Mouse (Mus musculus) lung, postnatal 4 days (tissue): ENCODE results near the gene Smg1.
"Not testable (repeated sequence)": the region's sequence is repeated elsewhere in the genome, so short reads cannot be mapped to it uniquely, and the experiment has no call there.

ENCODE experiments used
- DNase-seq, 2 experiments: peaks; one replicate each; pipeline ENCODE4 v3.0.0; 2021

The Smg1 gene

DNA sequence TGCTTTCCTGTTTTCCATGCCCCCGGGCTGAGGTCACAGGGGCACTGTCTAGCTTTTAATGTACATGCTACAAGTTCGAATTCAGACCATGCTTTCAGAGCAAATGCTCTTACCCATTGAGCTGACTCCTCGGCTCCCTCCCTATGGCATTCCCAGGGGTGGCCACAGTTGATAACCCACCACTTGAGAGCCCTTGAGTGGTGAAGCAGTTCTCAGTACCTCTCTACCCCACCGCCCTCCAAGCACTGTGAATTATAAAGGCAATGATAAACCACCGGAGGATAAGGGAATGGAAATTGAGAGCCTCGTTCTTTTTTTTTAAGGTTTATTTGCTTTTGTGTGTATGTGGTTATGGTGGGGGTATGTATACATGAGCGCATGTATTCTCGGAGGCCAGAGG is 4.6 kb upstream of the Smg1 start:
- peak; percentile 17 to 44 for DNase-seq

DNA sequence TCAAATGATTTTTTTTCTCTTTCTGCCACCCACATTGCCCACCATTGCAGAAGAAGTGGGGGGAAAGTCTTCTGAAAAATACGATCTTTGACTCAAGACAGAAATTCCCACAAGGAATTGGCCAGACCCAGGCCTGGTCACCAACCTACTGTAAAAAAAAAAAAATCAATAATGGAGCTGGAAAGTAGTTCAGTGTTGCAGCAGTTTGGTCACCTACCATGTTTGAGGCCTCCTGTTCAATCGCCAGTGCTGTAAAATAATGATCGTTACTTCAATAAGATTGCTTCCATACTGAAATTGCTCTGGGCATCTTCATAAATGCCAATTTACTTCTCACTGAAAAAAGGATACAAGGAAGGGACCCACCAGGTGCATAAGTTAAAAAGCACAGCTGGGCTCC is 1.8 kb upstream of the Smg1 start:
- DNase-seq, result no peak

GRCm38 (mm10) chr7:118242911-118243412 is 508 bp downstream of the Smg1 start:
- no peak for DNase-seq

- no peak for DNase-seq
Observed at GRCm38 (mm10) chr7:118242309-118242708, 1.2 kb downstream of the Smg1 start.

DNA sequence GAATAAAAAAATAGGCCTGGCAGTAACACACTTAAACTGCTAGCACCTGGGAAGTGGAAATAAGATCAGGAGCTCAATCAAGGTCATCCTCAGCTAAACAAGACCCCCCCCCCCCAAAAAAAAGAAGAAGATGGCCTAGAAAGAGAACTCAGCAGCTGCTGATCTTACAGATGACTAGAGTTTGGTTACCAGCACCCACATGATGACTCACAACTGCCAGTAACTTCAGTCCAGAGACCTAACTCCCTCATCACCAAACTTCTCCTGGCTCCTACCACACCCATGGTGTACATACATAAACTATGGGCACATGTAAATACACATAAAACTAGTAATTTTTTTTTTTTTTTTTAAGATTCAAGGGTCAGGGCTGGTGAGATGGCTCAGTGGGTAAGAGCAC is 3.1 kb downstream of the Smg1 start:
- DNase-seq, result no peak

DNA sequence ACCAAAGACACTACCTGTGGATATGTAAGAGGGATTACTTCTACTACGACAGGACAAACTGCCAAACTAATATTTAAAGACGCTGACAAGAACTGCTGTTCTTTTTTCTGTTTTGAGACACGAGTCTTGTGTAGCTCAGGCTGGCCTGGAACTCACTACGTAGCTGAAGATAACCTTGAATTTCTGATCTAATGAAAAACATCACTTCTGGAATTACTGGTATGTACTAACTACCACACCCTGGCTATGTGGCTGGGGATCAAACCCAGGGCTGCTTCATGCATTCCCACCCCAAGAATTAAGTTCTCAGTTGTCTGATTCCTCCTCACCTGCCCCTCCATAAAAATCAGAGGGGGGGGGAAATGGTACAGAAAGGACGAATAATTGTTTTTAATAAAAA is 3.5 kb downstream of the Smg1 start:
- DNase-seq, result no peak

- DNase-seq, result no peak
Observed at GRCm38 (mm10) chr7:118236949-118237348, 6.5 kb downstream of the Smg1 start.

GRCm38 (mm10) chr7:118234236-118234635 is 9.2 kb downstream of the Smg1 start:
- no peak for DNase-seq

- DNase-seq, result no peak
Observed at GRCm38 (mm10) chr7:118232613-118233012, 10.9 kb downstream of the Smg1 start.

- no peak for DNase-seq
Observed at GRCm38 (mm10) chr7:118219777-118220176, 23.7 kb downstream of the Smg1 start.

- no peak for DNase-seq
Observed at GRCm38 (mm10) chr7:118206396-118206795, 37.1 kb downstream of the Smg1 start.

DNA sequence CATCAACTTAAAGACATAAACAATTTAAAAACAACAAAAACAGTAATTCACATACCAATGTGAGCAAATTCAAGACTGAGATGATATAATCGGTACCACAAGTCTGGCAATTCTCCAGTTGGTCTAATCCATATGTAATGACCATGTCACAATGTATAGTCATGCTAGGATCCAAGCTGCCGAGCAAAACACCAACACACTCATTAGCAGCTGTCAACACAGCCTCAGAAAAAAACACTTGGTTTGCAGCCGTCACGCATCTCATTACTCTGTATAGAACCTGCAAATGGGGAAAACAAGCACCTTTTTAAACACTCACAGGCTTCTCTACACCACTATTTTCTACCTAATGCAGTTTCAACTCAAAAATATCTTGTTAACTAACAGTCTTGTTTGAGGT is 47.7 kb downstream of the Smg1 start:
- no peak for DNase-seq

DNA sequence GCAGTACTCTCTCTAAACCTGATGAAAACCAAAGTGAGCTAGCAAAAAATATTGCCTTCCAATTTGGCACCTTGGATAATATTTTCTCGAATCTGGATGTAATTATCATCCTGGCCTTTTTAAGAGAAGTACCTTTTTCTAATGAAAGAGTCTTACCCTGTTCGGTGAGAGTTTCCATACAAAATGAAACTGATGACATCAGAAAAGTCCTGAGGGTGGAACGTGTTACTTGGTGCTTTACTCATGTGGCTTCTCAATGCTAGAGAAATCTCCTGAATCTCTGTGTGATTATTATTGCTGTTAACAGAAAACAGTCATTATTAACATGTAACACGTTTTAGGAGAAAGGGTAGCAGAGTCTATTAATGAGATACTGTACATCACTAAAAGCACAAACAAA is 57.6 kb downstream of the Smg1 start:
- no peak for DNase-seq

GRCm38 (mm10) chr7:118184604-118185003 is 58.9 kb downstream of the Smg1 start:
- no peak for DNase-seq

GRCm38 (mm10) chr7:118181123-118181522 is 62.3 kb downstream of the Smg1 start:
- no peak for DNase-seq

DNA sequence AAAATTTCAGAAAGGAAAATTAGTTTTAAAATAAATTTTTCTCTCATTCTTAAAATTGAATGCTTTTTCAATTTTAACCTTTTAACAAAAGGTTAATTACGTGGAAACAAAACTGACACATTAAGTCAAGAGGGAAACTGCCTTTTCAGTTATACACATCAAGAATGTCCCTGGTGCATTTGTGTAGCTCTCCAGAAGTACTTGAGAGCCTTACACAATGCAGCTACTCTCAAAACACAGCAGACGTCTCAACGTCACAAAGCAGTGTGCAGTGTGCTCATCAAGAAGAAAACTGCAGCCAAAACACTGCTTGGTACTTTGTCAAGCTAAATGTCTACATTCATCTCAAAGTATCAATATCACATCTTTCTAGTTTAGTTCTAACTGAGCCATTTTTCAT is 63.7 kb downstream of the Smg1 start:
- no peak for DNase-seq

DNA sequence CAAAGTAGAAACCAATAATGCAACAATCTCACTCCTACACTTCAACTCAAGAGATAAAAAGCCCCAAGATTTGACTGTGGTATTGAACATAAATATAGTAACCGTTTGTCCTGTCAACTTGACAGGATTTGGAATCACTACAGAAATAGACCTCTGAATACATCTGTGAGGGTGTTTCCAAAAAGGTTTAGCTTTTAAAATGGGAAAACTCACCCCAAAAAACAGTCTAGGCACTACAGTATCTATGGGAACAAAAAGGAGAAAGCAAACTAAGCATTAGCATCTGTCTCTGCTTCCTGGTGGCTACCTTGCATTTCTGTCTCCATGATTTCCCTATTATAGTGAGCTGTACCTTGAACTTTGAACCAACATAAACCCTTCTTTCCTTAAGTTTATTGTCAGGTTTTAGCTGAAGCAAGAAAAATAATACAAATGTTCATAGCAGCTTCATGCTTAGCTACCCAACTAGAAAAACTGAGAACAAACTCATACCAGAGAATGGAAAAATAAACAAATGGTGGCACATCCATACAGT is 67.6 kb downstream of the Smg1 start:
- no peak for DNase-seq

GRCm38 (mm10) chr7:118170125-118170524 is 73.3 kb downstream of the Smg1 start:
- not testable (repeated sequence) for DNase-seq

GRCm38 (mm10) chr7:118163006-118163405 is 80.5 kb downstream of the Smg1 start:
- no peak for DNase-seq

GRCm38 (mm10) chr7:118160121-118160520 is 83.3 kb downstream of the Smg1 start:
- no peak for DNase-seq

DNA sequence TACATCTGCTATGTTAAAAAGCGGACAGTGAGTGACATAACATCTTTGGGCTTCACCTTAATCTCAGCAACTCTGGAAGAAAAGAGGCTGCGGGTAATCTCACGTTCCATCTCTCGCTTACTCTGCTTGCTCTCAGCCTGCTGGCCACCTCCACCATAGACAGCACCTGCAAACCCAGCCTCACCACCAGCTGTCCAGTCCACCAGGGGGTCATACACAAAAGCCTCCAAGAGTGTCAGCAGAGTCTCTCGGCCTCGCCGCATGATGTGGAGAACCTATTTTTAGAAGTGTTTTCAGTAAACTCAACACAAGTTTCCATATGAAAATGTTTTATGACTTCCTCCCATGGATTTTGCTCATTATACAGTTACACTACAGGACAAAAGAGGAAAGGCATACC is 87.0 kb downstream of the Smg1 start:
- DNase-seq, result no peak

DNA sequence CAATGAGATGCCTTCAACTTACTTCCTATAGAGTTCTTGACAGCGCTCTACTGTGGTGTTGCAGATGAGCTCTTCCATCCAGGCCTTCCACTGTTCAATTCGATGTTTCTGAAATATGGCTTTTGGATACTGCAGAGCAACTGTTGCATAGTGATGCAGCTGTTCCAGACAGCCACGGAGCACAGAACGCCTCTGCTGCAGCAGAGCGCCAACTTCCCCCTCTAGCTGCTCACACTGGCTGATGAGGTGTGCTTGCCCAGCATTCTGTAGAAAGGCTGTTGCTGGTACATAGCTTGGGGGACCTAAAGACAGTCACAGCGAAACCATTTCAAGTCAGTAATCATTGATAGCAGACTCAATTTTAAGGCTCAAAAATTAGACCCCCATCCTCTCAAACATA is 89.3 kb downstream of the Smg1 start:
- no peak for DNase-seq

- DNase-seq, result no peak
Observed at GRCm38 (mm10) chr7:118143602-118144001, 99.9 kb downstream of the Smg1 start.

- DNase-seq, result no peak
Observed at GRCm38 (mm10) chr7:118143123-118143522, 100.3 kb downstream of the Smg1 start.

- no peak for DNase-seq
Observed at GRCm38 (mm10) chr7:118141271-118141670, 102.2 kb downstream of the Smg1 start.

- DNase-seq, result no peak
Observed at GRCm38 (mm10) chr7:118135128-118135527, 108.3 kb downstream of the Smg1 start.
